Mouse (Mus musculus) hindbrain, postnatal 0 days (tissue): ENCODE data around the gene Gm49384. TPM values are rescaled to one million over a fixed set of nuclear protein-coding genes. Genes with fewer than 3 reads are reported as not detected.

ENCODE experiments used
- ATAC-seq: fragments of 200-750 bp; cut with Nextera tagmentation; 2 replicates; pipeline ENCODE4 v1.8.0; 2017; ENCODE audit warnings: mild to moderate bottlenecking, moderate TSS enrichment, moderate library complexity
- DNase-seq: peaks from one replicate; pipeline ENCODE4 v3.0.0-alpha.2; 2015; ENCODE audit warnings: low spot score
- H3K27ac ChIP-seq: fragments of 300-500 bp; sonication (generic); 2 replicates; pipeline ENCODE4 v1.5.1; 2014; ENCODE audit warnings: mild to moderate bottlenecking
- H3K27me3 ChIP-seq: fragments of 300-500 bp; sonication (generic); 2 replicates; pipeline ENCODE4 v1.6.1; 2014; ENCODE audit warnings: low read length, mixed read lengths; ENCODE audit not compliant: insufficient read depth
- H3K36me3 ChIP-seq: fragments of 300-500 bp; sonication (generic); 2 replicates; pipeline ENCODE4 v1.6.1; 2014; ENCODE audit warnings: low read length, mixed read lengths; ENCODE audit not compliant: insufficient read depth
- H3K4me1 ChIP-seq: fragments of 300-500 bp; sonication (generic); 2 replicates; pipeline ENCODE4 v1.6.1; 2014; ENCODE audit warnings: antibody characterized with exemption, low read length, mixed read lengths; ENCODE audit not compliant: insufficient read depth
- H3K4me2 ChIP-seq: fragments of 300-500 bp; sonication (generic); 2 replicates; pipeline ENCODE4 v1.6.1; 2014; ENCODE audit warnings: low read depth, mild to moderate bottlenecking, low read length, moderate library complexity, mixed read lengths
- H3K4me3 ChIP-seq: fragments of 300-500 bp; sonication (generic); 2 replicates; pipeline ENCODE4 v1.5.1; 2014; ENCODE audit warnings: low read length
- H3K9ac ChIP-seq: fragments of 300-500 bp; sonication (generic); replicated peaks from 2 replicates; pipeline ENCODE4 v1.6.1; 2014; ENCODE audit warnings: mild to moderate bottlenecking, low read length, moderate library complexity, mixed read lengths
- H3K9me3 ChIP-seq: fragments of 300-500 bp; sonication (generic); 2 replicates; pipeline ENCODE4 v1.6.1; 2016; ENCODE audit warnings: low read length, mixed read lengths
- CTCF ChIP-seq: IDR thresholded peaks from 2 replicates; pipeline ENCODE4 v1.5.1; 2016; ENCODE audit warnings: antibody characterized with exemption, control low read depth, low read depth
- WGBS: fragments of 180-500 bp; shearing (Covaris S2); extraction: QIAGEN DNeasy Blood & Tissue Kit; methylation state at CpG from one replicate; pipeline ENCODE4 v1.1.7; 2014; 5-methylcytosine and 5-hydroxymethylcytosine counted together
- polyA plus RNA-seq: library from polyadenylated mRNA; unstranded; fragments of >200 nt; fragmentation: Nextera tagmentation; extraction: Ambion mirVana; gene quantifications from 2 replicates; pipeline ENCODE4 v1.2.1, GENCODE M21; 2015
- total RNA-seq: library from RNA; depleted of rRNA; stranded (reverse); fragments of >200 nt; gene quantifications from 2 replicates; pipeline ENCODE4 v1.2.3, GENCODE M21; 2014

The Gm49384 gene
- total and polyA plus RNA-seq, 2 experiments from 2014 or later = 7.1 TPM; not detected in 1

DNA sequence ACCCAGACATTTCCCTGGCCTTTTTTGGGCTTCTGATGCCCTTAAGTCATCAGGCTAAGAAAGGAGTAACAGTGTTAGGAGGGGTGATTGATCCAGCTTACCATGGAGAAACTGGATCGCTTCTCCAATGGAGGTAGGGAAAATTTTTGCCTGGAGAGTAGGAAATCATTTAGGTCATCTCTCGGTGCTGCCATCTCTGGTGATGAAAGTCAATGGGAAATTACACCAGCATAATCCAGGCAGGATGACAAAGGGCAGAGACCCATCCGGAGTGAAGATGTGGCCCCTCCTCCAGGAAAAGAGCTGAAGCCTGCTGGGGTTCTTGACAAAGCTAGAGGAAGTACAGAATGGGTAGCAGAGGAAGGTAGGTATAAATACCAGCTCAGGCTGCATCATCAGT, 34.2 kb upstream of the Gm49384 start:
- no peaks in the 10 kb centered on the region for H3K36me3 ChIP-seq
- H3K9ac ChIP-seq = no peak overlapping the region
- H3K9me3 ChIP-seq = no peaks in the 10 kb centered on the region
- H3K4me3 ChIP-seq = no peak overlapping the region
- TF ChIP-seq CTCF = peak; percentile 40; the same call in 1 of the 2 replicates
- no peak for DNase-seq
- 37% methylated on average over 3 of the region's 3 CpGs for WGBS
- peaks cover 4% of the 10 kb centered on the region; the same call in 1 of the 2 replicates for H3K4me1 ChIP-seq
- H3K27me3 ChIP-seq = no peaks in the 10 kb centered on the region
- H3K4me2 ChIP-seq = no peak overlapping the region
- ATAC-seq = no peak
- no peak overlapping the region for H3K27ac ChIP-seq

DNA sequence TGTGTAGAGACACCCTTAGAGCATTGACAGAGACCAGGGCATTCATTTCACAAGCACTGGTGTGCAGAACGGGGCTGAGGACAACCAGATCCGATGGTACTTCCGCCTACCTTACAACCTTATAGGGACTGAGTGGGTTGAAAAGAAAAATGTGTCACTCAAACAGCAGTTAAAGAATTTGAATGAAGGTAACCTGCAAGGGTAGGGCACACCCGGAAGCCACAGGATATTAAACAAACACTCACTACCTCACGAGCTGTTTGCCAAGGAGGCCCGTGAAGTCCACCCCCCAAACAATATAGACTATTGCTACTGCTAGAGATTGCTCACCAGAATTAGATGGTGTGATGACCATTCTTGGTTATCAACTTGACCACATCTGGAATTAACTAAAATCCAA, 31.7 kb upstream of the Gm49384 start:
- no peak for DNase-seq
- H3K4me3 ChIP-seq = no peak overlapping the region
- WGBS = 91% methylated on average over 6 of the region's 6 CpGs
- H3K27me3 ChIP-seq = no peaks in the 10 kb centered on the region
- H3K4me1 ChIP-seq = no peaks in the 10 kb centered on the region
- no peak for ATAC-seq
- H3K27ac ChIP-seq = no peak overlapping the region
- H3K9me3 ChIP-seq = no peaks in the 10 kb centered on the region
- no peak overlapping the region for H3K9ac ChIP-seq
- H3K4me2 ChIP-seq = no peak overlapping the region
- TF ChIP-seq CTCF = no peak
- H3K36me3 ChIP-seq = no peaks in the 10 kb centered on the region

DNA sequence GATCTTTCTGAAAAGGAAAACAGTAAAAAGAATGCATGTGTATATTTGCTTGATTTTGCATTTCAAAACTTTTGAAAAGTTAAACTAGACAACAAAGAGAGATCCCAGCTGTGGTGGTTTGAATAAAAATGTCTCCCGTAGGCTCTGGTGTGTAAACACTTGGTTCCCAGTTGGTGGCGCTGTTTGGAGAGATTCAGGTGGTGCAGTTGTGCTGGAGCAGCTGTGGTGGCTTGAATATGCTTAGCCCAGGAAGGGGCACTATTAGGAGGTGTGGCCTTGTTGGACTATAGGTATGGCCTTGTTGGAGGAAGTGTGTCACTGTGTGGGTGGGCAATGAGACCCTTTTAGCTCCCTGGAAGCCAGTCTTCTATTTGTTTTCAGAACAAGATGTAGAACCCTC, 25.2 kb upstream of the Gm49384 start:
- no peak for ATAC-seq
- no peak overlapping the region for H3K9ac ChIP-seq
- WGBS = 61% methylated on average over 2 of the region's 2 CpGs
- peak; percentile 32 for TF ChIP-seq CTCF
- H3K4me1 ChIP-seq = no peaks in the 10 kb centered on the region
- H3K36me3 ChIP-seq = no peaks in the 10 kb centered on the region
- H3K4me2 ChIP-seq = no peak overlapping the region
- H3K9me3 ChIP-seq = no peaks in the 10 kb centered on the region
- H3K27me3 ChIP-seq = no peaks in the 10 kb centered on the region
- H3K27ac ChIP-seq = no peak overlapping the region
- no peak for DNase-seq
- no peak overlapping the region for H3K4me3 ChIP-seq

DNA sequence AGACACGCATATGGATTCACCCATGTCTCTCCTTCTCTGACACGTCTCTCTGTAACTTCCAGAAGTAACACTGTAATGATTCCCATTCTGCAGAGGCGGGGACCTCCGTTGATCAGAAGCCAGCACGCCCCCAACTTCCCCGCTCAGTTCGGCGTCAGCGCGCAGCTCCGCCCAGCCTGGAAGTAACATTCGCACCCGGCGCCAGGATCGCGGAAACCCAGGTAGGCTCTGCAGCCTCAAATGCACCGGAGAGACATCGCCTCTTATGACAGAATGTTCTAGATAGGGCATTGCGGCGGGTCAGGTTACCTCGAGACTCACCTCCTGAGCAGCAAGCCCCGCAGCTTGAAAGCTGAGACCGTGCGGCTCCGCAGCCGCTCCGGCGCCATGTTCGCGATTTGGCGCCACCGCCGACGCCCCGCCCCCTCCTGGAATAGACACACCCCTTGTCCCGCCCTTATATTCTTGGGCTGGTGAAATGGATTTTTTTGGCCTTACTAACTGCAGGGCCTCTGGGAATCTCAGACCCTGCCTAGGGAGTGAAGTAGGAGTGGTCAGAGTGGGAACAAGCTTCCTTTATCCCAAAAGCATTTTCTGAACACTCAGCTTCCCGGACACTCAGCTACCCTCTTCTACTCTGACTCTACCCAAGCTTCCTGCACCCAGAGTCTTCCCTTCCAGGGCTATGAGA, 23.9 kb upstream of the Gm49384 start, which contains the start of gene Pole2:
TSS of gene Pole2 (minus strand) at position 420 of the 691 bp plus-strand sequence.
- H3K4me1 ChIP-seq = no peaks in the 10 kb centered on the region
- H3K4me2 ChIP-seq = peak within 1 kb of the TSS; percentile 66
- DNase-seq = peak; percentile 89
- no peaks in the 10 kb centered on the region for H3K27me3 ChIP-seq
- peak within 1 kb of the TSS; percentile 75 for H3K4me3 ChIP-seq
- under 1% methylated on average over 37 of the region's 37 CpGs for WGBS
- peak within 1 kb of the TSS; percentile 51 for H3K9ac ChIP-seq
- peak; percentile 96 for ATAC-seq
- no peak for TF ChIP-seq CTCF
- H3K27ac ChIP-seq = peak within 1 kb of the TSS; percentile 71; the same call in 1 of the 2 replicates
- no peaks in the 10 kb centered on the region for H3K9me3 ChIP-seq
- H3K36me3 ChIP-seq = no peaks in the 10 kb centered on the region

DNA sequence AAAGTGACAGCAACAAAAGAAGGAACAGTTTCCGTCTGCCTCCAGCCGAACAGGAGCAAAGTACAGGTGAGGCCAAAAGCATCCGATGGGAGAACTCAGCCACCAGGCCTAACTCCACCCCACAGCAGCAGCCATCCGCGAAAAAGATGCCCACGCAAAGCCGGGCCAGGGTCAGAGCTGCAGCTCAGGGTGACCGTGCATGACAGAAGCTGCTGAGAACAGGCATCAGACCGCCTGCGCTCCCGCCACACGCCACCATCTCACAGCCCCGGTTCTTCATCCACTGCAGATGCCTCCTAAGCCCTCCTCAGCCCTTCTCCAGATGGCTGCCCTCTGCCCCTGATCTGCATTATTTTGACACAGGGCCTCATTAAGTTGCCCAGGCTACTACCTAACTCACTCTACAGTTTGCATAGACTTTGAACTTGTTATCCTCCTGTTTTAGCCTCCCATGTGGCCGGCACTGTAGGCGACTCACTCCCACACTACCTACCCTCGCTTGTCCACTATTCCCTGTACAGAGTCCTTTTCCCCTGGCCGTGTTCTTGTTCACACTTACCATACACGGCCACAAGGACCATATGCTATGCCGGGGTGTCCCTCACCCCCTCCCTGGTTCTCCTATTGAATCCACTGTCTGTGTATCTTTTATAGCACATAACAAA, 16.7 kb upstream of the Gm49384 start:
- no peak for TF ChIP-seq CTCF
- H3K27me3 ChIP-seq = no peaks in the 10 kb centered on the region
- H3K4me1 ChIP-seq = no peaks in the 10 kb centered on the region
- no peak overlapping the region for H3K4me2 ChIP-seq
- H3K9ac ChIP-seq = no peak overlapping the region
- H3K9me3 ChIP-seq = no peaks in the 10 kb centered on the region
- H3K27ac ChIP-seq = no peak overlapping the region
- ATAC-seq = no peak
- H3K36me3 ChIP-seq = no peaks in the 10 kb centered on the region
- 90% methylated on average over 19 of the region's 19 CpGs for WGBS
- no peak for DNase-seq
- H3K4me3 ChIP-seq = no peak overlapping the region

DNA sequence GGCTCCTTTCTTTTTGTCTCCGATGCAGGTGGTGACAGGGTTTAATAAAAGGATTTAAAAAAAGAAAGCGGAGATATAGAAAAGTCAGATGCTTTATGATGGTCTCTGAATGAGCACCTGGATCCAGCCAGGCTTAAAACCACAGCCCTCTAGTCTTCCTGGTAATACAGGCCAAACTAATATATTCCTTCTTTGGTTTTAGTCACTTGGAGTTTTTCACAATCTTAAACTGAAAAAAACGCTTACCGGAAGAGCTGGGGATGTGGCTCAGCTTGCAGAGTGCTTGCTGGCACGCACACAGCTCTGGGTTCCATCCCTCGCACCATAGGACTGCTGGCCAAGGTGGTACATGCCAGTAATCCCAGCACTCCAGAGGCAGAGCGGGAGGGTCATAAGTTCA, 12.5 kb upstream of the Gm49384 start:
- 87% methylated on average over 7 of the region's 7 CpGs for WGBS
- Histone ChIP-seq H3K4me2 (no peak overlapping the region), H3K27me3 (no peaks in the 10 kb centered on the region), H3K4me1 (no peaks in the 10 kb centered on the region), H3K4me3 (no peak overlapping the region), H3K36me3 (0 out of 2 replicates have a peak, but pooled peaks cover 3% of the 10 kb centered on the region), H3K27ac (no peak overlapping the region), H3K9ac (no peak overlapping the region), H3K9me3 (no peaks in the 10 kb centered on the region)
- ATAC-seq (no peak), DNase-seq (no peak)
- no peak for TF ChIP-seq CTCF
